Mouse (Mus musculus): ENCODE measurements around the gene Zer1. TPM values are rescaled to one million over a fixed set of nuclear protein-coding genes. Genes with fewer than 3 reads are reported as not detected.
"Not testable (repeated sequence)": the region's sequence is repeated elsewhere in the genome, so short reads cannot be mapped to it uniquely, and the experiment has no call there.

Zer1 gene
- polyA plus RNA-seq (2017; shearing (Covaris generic)), result 10 to 100 TPM; 14.5 to 15.2 TPM

GRCm38 (mm10) chr2:30124472-30125274, at the start of gene Zer1:
Zer1 (minus strand) TSS chr2:30124585.
- ATAC-seq, result peak; percentile 76

DNA sequence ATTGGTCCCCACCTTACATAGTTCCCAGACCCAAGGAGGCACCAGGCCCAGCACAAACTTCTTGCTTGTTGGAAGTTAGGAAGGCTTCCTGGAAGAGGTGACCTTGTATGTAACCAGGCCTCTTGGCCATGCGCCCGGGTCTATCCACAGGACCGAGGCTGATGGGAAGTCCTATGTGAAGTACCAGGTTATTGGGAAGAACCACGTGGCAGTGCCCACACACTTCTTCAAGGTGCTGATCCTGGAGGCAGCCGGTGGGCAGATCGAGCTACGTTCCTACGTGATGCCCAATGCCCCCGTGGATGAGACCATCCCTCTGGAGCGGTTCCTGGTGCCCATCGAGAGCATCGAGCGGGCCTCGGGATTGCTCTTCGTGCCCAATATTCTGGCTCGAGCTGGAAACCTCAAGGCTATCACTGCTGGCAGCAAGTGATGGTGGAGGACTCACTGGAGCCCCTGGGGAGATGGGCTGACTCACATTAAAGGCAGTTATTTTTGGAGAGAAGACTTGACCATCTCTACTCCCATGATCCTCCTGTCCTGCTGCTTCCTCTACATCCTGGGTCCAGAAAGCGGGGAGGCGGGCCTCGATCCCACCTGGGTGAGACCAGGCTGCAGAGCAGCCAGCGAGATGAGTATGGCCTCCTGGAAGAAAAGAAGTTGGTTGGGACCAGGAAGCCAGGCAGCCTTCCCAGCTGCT, 49.3 kb upstream of the Zer1 start:
- ATAC-seq, result no peak

DNA sequence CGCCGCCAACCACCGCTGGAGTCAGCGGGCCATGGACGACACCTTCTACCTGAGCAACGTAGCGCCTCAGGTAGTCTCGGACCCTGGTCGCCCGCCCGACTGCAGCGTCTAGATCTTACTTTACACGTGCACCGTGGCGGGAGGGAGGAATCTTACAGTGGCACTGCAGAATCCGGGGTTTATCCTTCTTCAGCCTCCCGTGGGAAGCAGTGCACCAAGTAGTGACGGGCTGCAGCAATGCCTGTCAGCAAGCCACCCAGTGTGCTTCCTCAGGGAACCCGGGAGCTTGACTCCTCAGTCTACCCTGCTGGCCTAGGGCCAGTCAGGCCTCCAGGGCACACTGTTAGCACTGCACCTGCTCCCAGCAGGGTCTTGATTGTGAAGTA, 47.6 kb upstream of the Zer1 start:
- ATAC-seq, result peak; percentile 8

- ATAC-seq, result peak; percentile 88
These were observed 47.1 kb upstream of the Zer1 start, which contains the start of gene Endog for GRCm38 (mm10) chr2:30171371-30171996. Endog (plus strand) TSS chr2:30171493.

GRCm38 (mm10) chr2:30166677-30167076, 42.3 kb upstream of the Zer1 start:
- no peak for ATAC-seq

GRCm38 (mm10) chr2:30164340-30164932, 40.1 kb upstream of the Zer1 start:
- ATAC-seq, result no peak

GRCm38 (mm10) chr2:30161809-30162208, 37.4 kb upstream of the Zer1 start:
- no peak for ATAC-seq

DNA sequence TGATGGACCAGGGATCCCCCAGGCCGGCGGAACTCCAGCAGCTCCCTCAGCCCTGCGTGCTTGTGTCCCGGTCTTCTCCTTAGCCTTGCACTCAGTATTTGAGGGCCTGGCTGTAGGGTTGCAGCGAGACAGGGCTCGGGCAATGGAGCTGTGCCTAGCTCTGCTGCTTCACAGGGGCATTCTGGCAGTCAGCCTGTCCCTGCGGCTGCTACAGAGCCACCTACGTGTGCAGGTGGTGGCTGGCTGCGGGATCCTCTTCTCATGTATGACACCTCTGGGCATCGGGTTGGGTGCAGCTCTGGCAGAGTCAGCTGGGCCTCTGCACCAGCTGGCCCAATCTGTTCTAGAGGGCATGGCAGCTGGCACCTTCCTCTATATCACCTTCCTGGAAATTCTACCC, 35.5 kb upstream of the Zer1 start:
- not testable (repeated sequence) for ATAC-seq

DNA sequence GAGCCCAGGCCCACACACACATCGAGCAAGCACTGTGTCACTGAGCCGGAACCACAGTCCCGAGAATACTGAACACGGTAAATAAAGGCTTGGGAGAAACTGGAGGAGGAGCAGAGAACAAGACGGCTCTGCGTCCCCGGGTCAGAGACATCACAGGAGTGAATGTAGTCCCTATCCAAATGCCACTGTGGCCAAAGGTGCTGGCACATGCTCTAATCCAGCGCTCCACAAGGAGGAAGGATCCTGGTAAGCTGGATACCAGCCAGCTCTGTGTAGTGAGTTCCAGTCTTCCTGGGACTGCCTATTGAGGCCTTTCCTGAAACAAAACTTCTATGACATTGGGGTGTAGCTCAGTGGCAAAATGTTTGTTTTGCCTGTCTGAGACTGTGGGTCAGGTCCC, 28.2 kb upstream of the Zer1 start:
- ATAC-seq, result no peak

DNA sequence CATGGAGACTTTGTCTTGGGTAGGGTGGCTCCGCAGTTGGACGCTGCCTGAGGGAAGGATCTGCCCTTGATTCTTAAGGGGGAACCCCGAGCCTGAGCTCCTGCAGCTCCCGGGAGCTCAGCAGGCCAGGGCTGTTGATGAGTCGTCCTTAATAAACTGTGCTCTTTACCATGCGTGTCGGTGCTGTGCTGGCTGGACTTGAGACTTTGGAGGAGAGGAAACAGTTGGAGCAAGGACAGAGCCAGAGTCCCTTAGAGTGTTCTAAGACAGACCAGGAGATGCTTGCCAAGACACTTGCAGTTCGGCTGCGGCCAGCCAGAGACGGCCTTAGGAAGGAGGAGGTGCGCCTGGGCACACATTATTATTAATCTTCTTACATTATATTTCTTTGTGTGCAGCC, 27.5 kb upstream of the Zer1 start:
- no peak for ATAC-seq

DNA sequence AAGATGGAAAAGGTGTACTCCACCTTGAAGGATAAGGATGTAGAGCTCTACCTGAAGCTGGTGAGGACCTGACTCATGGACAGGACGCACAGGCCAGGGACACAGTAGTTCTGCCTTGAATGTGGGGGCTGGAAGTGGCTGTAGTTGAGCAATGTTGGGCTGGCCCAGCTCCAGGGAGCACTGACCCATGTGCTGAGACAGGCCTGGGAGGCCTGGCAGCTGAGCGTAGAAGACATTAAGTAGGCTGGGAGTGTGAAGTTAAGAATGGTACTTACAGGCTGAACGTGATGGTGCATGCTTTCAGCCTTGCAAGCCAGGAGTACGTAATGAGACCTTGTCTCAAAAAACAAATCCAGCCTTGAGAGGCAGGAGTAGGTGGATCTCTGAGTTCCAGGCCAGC, 23.1 kb upstream of the Zer1 start:
- no peak for ATAC-seq

GRCm38 (mm10) chr2:30144436-30144835, 20.1 kb upstream of the Zer1 start:
- ATAC-seq, result no peak

- not testable (repeated sequence) for ATAC-seq
These were observed 15.6 kb upstream of the Zer1 start for GRCm38 (mm10) chr2:30140021-30140420.

DNA sequence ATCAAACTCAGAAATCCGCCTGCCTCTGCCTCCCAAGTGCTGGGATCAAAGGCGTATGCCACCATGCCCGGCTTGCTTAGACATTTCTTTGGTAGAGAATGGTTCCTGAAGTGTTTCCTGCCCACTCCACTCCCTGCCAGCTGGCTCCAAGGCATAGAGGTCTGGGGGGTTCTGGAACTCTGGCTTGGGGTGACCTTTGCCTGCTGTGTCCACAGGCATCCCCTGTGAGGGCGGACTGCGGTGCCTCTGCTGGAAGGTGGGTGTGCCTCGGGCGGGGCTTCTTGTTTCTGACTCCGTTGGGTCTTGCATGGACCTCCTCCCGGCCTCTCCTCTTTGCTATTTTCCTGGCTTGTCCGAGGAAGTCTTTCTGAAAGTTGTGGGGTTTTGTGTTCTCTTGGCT, 12.1 kb upstream of the Zer1 start:
- ATAC-seq, result no peak

GRCm38 (mm10) chr2:30134928-30135620, 10.7 kb upstream of the Zer1 start:
- no peak for ATAC-seq

DNA sequence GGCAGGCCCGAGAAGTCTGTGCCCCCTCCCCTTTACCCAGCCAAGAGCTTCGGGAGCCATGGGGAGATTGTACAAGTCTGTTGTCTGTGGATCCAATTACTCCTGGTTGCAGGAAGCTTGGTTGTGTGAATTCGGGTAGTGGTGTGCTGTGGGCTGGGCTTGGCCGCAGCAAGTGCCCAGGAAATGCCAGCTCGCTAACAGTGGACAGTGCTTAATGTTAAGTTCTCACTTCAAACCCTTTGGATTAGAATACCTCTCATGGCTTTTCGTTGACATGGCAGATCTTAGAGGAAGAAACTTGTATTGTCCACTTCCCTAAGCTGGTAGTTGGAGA, 10.0 kb upstream of the Zer1 start:
- ATAC-seq, result no peak

GRCm38 (mm10) chr2:30133613-30134377, 9.4 kb upstream of the Zer1 start, which contains the start of gene Tbc1d13:
Tbc1d13 (plus strand) TSS chr2:30133746.
- peak; percentile 92 for ATAC-seq

- no peak for ATAC-seq
These were observed 8.6 kb upstream of the Zer1 start for GRCm38 (mm10) chr2:30132801-30133612.

DNA sequence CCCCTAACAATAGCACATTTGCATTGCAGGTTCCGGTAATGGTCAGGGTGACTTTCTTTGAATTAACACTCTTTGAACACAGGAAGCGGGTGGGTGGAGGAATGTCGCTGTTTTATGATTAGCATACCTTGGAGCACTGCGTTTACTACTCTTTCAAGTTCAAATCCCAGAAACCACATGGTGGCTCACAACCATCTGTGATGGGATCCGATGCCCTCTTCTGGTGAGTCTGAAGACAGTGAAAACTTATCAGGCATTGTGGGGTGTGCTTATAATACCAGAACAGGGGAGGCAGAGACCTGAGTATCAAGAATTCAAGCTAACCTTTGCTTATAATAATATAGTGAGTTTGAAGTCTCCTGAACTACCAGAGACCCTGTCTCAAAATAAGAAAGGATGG, 6.9 kb upstream of the Zer1 start:
- not testable (repeated sequence) for ATAC-seq

DNA sequence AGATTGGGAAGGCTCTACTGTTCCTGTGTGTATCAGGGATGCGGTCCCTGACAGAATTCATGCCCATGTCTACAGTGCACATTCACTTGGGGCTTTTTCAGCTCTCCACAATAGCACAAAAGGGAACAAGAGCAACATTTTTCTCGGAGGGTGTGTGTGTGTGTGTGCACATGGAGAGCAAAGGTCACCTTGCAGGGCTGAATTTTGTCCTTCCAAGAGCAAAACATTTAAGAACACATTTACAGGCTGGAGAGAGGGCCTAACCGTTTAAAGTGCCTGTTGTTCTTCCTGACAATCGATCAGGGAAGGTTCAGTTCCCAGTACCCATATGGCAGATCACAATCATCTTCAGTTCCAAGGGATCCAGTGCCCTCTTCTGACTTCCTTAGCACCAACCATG, 5.8 kb upstream of the Zer1 start:
- no peak for ATAC-seq

GRCm38 (mm10) chr2:30128789-30129188, 4.4 kb upstream of the Zer1 start:
- ATAC-seq, result no peak
